Mouse (Mus musculus) cerebral cortex, adult 2 months (tissue): ENCODE measurements around the gene Sfrp5.

Experiments
- WGBS: fragments of 180-500 bp; shearing (Covaris S2); methylation state at CpG from one replicate; pipeline ENCODE4 v1.1.7; 2018; 5-methylcytosine and 5-hydroxymethylcytosine counted together

Sfrp5 gene

DNA sequence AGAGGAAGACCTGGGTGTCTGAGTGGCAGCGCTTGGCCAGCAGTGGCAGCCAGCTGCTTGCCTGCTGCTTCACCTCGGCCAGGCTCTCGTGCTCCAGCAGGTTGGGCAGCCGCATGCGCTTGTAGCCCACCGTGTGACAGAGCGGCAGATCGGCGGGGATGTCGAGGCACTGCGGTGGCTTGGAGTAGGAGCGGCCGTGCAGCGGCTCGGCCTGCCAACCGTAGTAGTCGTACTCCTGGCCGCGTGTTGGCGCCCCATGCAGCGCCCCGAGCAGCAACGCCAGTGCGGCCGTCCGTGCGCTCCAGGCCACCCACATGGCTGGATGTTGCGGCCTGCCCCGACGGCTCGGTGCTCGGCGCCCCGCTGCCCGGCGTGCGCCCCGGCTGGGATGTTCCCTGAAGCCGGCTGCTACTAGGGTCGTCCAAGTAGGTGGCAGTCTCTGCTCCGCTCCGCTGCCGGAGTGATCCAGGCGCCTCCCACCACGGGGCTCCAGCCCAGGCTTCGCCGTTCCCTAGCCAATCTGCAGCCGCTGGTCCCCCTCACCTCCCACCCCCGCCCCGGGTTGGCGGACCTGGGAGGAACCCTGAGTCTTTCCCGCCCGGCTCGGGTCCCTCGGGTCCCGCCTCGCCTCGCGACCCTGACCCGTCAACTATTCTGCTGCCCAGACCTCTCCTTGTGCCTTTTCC lies at the start of gene Sfrp5:
TSS of gene Sfrp5 (minus strand) at position 557 of the 686 bp plus-strand sequence.
- WGBS: 2% methylated on average over 60 of the region's 60 CpGs

DNA sequence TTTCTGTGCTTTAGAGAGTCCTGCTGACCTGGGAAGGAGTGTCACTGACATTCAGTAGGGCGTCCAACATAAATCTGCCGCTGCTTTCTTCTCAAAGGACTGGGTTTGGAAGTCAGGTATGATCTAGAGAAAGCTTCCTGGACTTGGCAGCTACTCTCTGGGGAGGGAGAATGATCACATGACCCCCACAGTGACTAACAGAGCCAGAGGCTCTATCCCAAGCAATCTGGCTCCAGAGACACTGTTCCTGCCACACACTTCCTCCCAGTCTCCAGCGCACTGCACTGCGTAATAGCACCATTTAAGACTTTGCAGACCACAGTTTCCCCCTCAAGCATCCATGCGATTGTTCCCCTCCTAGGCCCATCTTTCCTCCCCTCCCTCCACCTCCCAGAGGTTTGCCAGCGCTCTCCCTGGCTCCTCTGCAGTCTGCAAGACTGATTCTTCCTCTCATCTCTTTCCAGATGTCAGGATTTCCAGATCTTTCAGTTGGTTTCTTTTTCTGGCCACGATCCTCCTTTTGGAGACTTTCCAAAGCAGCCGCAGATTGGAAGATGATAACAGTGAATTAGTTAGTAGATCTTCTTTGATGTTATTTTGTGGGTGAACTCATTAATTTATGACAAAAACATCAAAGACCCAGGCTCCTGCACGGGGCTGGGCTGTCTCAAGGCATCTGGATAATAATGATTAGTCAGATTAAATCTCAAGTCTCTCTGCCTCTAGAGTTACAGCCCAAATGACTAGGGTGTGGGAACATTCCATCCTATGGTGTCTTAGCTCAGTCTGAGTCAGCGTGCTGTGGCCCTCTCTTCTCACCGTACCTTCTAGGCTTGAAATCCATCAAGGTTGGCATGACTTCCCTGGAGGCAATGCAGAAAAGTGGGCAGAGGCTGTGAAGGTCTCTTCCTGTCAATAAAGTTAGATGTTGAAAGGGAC lies 48.2 kb upstream of the Sfrp5 start:
- WGBS: 42% methylated on average over 11 of the region's 11 CpGs

GRCm38 (mm10) chr19:42247519-42247918 lies 45.5 kb upstream of the Sfrp5 start, which contains the start of gene Golga7b:
Gene Golga7b, plus strand, starts transcription at chr19:42247574.
- WGBS: 89% methylated on average over 3 of the region's 3 CpGs

DNA sequence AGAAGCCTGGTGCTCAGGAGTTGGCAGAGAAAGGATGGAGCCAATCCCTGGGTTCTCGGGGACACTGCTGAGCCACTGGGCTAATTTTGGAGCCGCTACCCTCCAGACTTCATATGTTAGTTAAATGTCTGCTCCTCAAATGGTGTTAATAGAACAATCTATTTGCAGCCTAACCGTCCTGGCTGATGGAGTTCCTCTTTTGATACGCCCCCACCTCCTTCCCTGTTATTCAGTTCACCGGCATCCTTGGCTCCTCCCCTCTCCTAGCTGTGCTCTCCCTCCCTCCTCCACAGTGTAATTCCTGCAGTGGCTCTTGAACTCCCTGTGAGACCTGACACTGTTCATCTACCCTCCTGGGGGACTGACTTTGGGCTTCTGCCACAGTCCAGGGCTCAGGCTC lies 44.6 kb upstream of the Sfrp5 start:
- WGBS: 35% methylated on average over 5 of the region's 5 CpGs

- 52% methylated on average over 3 of the region's 3 CpGs for WGBS
These were observed 41.3 kb upstream of the Sfrp5 start for GRCm38 (mm10) chr19:42243401-42243800.

DNA sequence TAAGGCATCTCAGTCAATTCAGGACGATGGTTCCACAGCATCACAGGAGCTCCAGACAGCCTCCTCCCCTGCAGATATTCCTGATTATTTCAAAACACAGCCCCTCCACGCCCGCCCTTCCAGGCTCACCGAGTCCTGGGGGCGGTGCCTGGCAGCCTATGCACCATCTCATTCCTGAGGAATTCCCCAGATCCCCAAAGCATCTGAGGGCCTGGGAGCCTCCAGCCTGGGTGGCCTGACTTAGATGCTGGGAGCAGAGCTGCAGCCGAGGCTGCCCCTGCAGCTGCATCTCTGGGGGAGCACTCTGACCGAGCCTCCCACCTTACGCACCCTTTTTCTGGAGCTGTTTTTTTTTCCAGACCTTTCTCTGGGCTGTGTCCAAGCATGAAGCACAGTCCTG lies 38.8 kb upstream of the Sfrp5 start:
- 46% methylated on average over 8 of the region's 8 CpGs for WGBS

GRCm38 (mm10) chr19:42238341-42238715 lies 36.3 kb upstream of the Sfrp5 start:
- 45% methylated on average over 7 of the region's 7 CpGs for WGBS

DNA sequence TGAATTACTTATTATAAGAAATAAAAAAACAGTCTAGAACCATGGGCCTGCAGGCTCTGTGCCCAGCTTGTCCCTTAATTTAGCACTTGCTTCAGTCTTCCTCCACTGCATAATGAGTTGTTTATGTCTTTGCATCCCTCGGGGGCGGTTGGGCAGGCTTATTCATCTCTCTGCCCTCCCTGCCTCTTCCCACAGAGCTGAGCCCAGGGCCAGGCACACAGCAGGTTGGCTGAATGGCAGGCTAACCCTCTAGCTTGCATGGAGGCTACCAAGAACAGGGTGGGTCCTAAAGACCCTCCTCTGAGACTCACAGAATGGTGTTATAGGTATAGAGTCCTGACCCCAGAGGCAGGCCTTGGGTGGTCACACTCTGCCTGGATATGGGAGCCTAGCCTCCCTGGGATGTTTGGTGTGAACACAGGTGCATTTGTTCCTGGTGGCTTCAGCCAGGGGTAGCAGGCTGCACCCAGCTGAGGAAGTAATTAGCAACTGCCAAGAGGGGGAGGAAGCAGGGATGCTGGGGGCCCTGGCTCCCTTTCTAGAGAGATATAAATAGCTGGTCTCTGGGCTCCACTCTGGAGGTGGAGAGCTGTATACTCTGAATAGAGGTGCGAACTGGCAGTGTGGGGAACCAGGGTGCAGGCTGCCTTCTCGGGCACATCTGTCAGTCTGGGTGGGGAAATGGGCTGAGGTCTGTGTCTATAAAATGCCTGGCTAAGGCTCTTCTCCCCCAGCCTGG lies 35.7 kb upstream of the Sfrp5 start:
- WGBS: 14% methylated on average over 4 of the region's 4 CpGs

- WGBS: 84% methylated on average over 13 of the region's 13 CpGs
These were observed 28.9 kb upstream of the Sfrp5 start for GRCm38 (mm10) chr19:42230986-42231385.

GRCm38 (mm10) chr19:42230288-42230568 lies 28.2 kb upstream of the Sfrp5 start:
- WGBS: 72% methylated on average over 5 of the region's 5 CpGs

DNA sequence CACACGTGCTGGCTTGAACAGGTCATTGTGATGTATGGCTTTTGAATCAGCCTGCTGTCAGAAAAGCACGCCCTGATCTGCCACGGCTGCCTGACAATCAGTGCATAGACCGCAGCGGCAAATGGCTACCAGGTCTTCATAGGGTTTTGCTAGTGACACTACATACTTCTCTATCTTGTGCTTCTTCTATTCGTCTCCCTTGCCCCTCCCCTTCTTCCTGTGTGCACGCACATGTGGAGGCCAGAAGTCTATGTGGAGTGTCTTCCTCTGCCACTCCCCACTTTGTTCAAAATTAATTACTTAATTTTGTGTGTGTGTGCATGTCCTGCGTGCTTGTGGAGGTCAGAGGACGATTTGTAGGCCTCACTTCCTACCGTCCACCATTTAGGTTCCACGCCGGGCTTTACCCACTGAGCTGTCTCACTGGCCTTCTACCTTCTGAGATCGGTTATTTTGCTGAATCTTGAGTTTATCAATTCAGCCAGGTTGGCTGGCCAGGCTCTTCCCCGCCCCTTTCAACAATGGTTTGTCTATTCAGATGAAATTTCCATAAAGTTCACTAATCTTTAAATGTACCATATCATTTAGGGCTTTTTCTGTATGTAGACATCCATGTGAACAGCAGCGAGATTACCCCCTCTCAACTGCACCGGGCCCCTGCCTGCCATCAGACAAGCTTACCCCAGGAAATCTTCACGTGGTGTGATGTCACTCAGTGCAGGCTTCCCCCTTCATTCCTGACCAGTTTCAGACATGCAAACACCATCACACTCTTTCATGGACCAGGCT lies 27.6 kb upstream of the Sfrp5 start:
- WGBS: 90% methylated on average over 17 of the region's 17 CpGs

- WGBS: 39% methylated on average over 10 of the region's 10 CpGs
These were observed 24.4 kb upstream of the Sfrp5 start for GRCm38 (mm10) chr19:42226451-42226850.

GRCm38 (mm10) chr19:42217374-42217763 lies 15.3 kb upstream of the Sfrp5 start:
- WGBS: 23% methylated on average over 2 of the region's 2 CpGs

DNA sequence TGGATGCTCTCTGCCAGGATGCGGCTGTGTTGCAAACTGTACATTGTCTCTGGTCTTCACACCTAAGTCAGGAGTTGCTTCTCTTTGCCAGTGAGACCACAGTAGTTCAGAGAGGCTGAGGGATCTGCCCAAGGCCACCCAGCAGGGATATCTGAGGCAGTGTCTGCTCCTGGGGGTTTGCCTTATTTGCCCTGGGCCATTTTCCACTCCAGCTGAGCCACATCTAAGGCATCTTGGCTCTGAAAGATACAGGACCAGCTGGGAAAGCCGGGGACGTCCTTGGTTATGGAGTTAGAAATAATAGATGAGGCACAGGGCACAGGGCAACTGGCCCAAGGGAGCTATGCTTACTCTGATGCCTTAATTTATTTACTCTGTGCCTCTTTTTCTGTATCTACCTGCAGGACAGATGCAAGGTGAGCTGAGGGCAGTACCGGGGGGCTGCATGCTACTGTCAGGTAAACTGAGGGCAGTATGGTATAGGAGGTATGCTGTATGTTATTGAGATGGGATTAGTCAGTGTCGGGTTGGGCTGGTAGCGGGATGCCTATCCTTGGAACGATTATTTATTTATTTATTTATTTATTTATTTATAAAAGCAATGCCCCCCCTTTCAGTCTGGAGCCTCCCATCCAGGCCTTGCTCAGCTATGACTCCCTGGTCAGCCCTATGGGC lies 14.8 kb upstream of the Sfrp5 start:
- 77% methylated on average over 7 of the region's 7 CpGs for WGBS

GRCm38 (mm10) chr19:42214601-42215000 lies 12.5 kb upstream of the Sfrp5 start:
- 86% methylated on average over 2 of the region's 2 CpGs for WGBS

- 73% methylated on average over 8 of the region's 8 CpGs for WGBS
These were observed 9.9 kb upstream of the Sfrp5 start for GRCm38 (mm10) chr19:42211936-42212335.

DNA sequence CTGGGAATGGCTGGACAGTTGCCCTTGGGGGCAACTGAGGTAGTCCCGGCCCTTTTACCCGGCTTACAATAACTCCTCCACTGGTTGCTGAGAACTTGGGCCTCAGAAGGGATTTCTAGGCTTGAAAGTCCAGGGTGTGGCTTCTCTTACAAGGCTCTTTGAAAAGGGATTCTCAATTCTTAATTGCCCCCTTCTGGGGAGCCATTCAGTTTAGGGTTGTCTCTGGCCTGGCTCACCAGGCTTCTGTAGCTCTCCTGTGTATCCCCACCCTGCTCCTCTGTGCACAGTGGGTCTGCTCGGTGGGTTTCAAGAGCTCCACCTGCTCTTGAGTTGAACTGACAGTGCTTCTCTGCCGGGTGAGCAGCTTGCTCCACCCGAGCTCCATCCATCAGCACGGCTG lies 7.9 kb upstream of the Sfrp5 start:
- 72% methylated on average over 6 of the region's 6 CpGs for WGBS

- 55% methylated on average over 7 of the region's 7 CpGs for WGBS
These were observed 7.4 kb upstream of the Sfrp5 start for GRCm38 (mm10) chr19:42209485-42209884.

- WGBS: 88% methylated on average over 8 of the region's 8 CpGs
These were observed 3.1 kb upstream of the Sfrp5 start for GRCm38 (mm10) chr19:42205201-42205600.

GRCm38 (mm10) chr19:42204306-42204705 lies 2.3 kb upstream of the Sfrp5 start:
- 70% methylated on average over 4 of the region's 4 CpGs for WGBS

GRCm38 (mm10) chr19:42202467-42202866 lies 415 bp upstream of the Sfrp5 start:
- WGBS: 52% methylated on average over 8 of the region's 8 CpGs
